ENCODE assay signal across 10 mouse cellular contexts in the genomic region with DNA sequence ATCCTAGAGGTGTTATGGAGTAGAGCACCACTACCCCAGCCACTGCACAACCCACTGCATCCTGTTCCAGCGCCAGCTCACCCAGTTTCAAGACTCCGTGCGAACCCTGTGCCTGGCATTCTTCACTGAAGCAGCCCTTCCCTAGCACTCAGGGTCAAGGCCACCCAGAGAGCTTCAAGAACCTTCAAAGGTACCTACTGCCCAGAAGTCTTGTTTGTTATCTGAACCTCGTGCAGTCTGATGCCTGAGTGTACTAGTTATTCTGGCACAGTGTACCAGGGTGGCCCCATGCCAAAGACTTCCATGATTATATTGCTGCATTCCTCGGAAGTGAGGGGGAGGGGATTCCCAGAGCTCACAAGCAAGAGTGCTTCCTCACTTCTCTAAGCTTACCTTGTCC. TPM values are rescaled to one million over a fixed set of nuclear protein-coding genes. Genes with fewer than 3 reads are reported as not detected.
A peak's percentile ranks its signal among the peaks of the same experiment; 100 is the strongest.
DNase-seq lines count a peak whose midpoint lies in the region; ATAC-seq and TF ChIP-seq lines count a peak whose summit lies in the region.
"Had no signal": no experiment of that assay in that cellular context is flagged by ENCODE, and none has a peak within 500 bp of the region (broad histone marks: within the 10 kb centered on the region; RNA-seq: fewer than 3 reads in every experiment).

No protein-coding gene starts in this region.

- 0 out of 2 replicates have a peak, but pooled peaks cover 2% of the 10 kb centered on the region for H3K36me3 ChIP-seq in heart, embryonic 13.5 days
- H3K36me3 ChIP-seq in heart, embryonic 10.5 days = no peaks in the 10 kb centered on the region
- no peaks in the 10 kb centered on the region for H3K36me3 ChIP-seq in kidney, postnatal 0 days (ENCODE audit: insufficient read depth, low read length)
- H3K36me3 ChIP-seq in stomach, postnatal 0 days (ENCODE audit: control insufficient read depth, insufficient read depth, low read length) = no peaks in the 10 kb centered on the region
- H3K36me3 ChIP-seq in thymus, adult 2 months (ENCODE audit: control insufficient read depth, insufficient read depth, low read length) = no peaks in the 10 kb centered on the region

- peaks cover 10% of the 10 kb centered on the region for H3K27me3 ChIP-seq in heart, embryonic 13.5 days (replicated peaks)
- H3K27me3 ChIP-seq in heart, embryonic 10.5 days (ENCODE audit: insufficient read depth, poor library complexity, severe bottlenecking) = peaks cover 24% of the 10 kb centered on the region; the same call in 1 of the 2 replicates
- no peaks in the 10 kb centered on the region for H3K27me3 ChIP-seq in kidney, postnatal 0 days (ENCODE audit: insufficient read depth, low read length)
- no peaks in the 10 kb centered on the region for H3K27me3 ChIP-seq in stomach, postnatal 0 days (ENCODE audit: control insufficient read depth, insufficient read depth, low read length)
- no peaks in the 10 kb centered on the region for H3K27me3 ChIP-seq in thymus, adult 2 months (ENCODE audit: control insufficient read depth, insufficient read depth, low read length)

- H3K4me2 ChIP-seq in heart, embryonic 13.5 days = no peak overlapping the region
- no peak overlapping the region for H3K4me2 ChIP-seq in kidney, postnatal 0 days (ENCODE audit: low read length)
- no peak overlapping the region for H3K4me2 ChIP-seq in stomach, postnatal 0 days (replicated peaks; ENCODE audit: low read depth)

- no peak for DNase-seq in heart, embryonic 10.5 days (ENCODE audit: low spot score)
- peak; percentile 62 for DNase-seq in right cerebral cortex, postnatal 14 days
- DNase-seq in right cerebral cortex, adult 18-20 months = no peak
- peak; percentile 18 for DNase-seq in kidney, postnatal 0 days (ENCODE audit: low spot score)
- DNase-seq in stomach, postnatal 0 days (ENCODE audit: low spot score) = peak; percentile 64
- DNase-seq in thymus, adult 2 months = no peak
- DNase-seq in left cerebral cortex, adult 8-10 months (ENCODE audit: low spot score in 2 of 2) = no peak

- WGBS in heart, embryonic 13.5 days = 49% methylated on average over 5 of the region's 5 CpGs
- WGBS in heart, embryonic 10.5 days = 76% methylated on average over 5 of the region's 5 CpGs
- 56% methylated on average over 5 of the region's 5 CpGs for WGBS in kidney, postnatal 0 days
- WGBS in stomach, postnatal 0 days = 46% methylated on average over 5 of the region's 5 CpGs
- WGBS in thymus, adult 2 months = 80% methylated on average over 5 of the region's 5 CpGs

- no peak for TF ChIP-seq EP300 in stomach, postnatal 0 days (optimal IDR thresholded peaks at IDR 0.05)

- peaks cover 19% of the 10 kb centered on the region for H3K4me1 ChIP-seq in heart, embryonic 13.5 days
- peaks cover 4% of the 10 kb centered on the region; the same call in 1 of the 2 replicates for H3K4me1 ChIP-seq in heart, embryonic 10.5 days
- no peaks in the 10 kb centered on the region for H3K4me1 ChIP-seq in kidney, postnatal 0 days (replicated peaks; ENCODE audit: insufficient read depth, low read length)
- no peaks in the 10 kb centered on the region for H3K4me1 ChIP-seq in stomach, postnatal 0 days (replicated peaks; ENCODE audit: control insufficient read depth, insufficient read depth)
- no peaks in the 10 kb centered on the region for H3K4me1 ChIP-seq in thymus, adult 2 months (replicated peaks; ENCODE audit: control insufficient read depth, insufficient read depth, low read length)

- no peak for TF ChIP-seq CTCF in kidney, postnatal 0 days (IDR thresholded peaks at IDR 0.05; ENCODE audit: low read depth)
- no peak for TF ChIP-seq CTCF in stomach, postnatal 0 days (IDR thresholded peaks at IDR 0.05; ENCODE audit: low read depth)
- no peak for TF ChIP-seq CTCF in thymus, adult 2 months (IDR thresholded peaks at IDR 0.05; ENCODE audit: borderline replicate concordance, control insufficient read depth, extremely low read depth, insufficient read depth, low read length, poor library complexity)

- no peak for TF ChIP-seq POLR2A in thymus, adult 2 months (IDR thresholded peaks at IDR 0.05; ENCODE audit: control insufficient read depth, extremely low read depth, insufficient read depth, low read length, poor library complexity)

- H3K9me3 ChIP-seq in heart, embryonic 13.5 days = no peaks in the 10 kb centered on the region
- no peaks in the 10 kb centered on the region for H3K9me3 ChIP-seq in heart, embryonic 10.5 days
- H3K9me3 ChIP-seq in kidney, postnatal 0 days (replicated peaks; ENCODE audit: low read length) = no peaks in the 10 kb centered on the region
- no peaks in the 10 kb centered on the region for H3K9me3 ChIP-seq in stomach, postnatal 0 days (ENCODE audit: control insufficient read depth, low read length)

- H3K27ac ChIP-seq in heart, embryonic 13.5 days (replicated peaks) = 0 out of 2 replicates have a peak overlapping the region, but pooled peaks have one; percentile 20
- H3K27ac ChIP-seq in heart, embryonic 10.5 days = no peak overlapping the region
- no peak overlapping the region for H3K27ac ChIP-seq in kidney, postnatal 0 days
- H3K27ac ChIP-seq in stomach, postnatal 0 days (replicated peaks) = no peak overlapping the region
- no peak overlapping the region for H3K27ac ChIP-seq in thymus, adult 2 months (ENCODE audit: control insufficient read depth, insufficient read depth, low read length)

- H3K9ac ChIP-seq in heart, embryonic 13.5 days = no peak overlapping the region
- no peak overlapping the region for H3K9ac ChIP-seq in kidney, postnatal 0 days (ENCODE audit: low read depth, low read length)
- no peak overlapping the region for H3K9ac ChIP-seq in stomach, postnatal 0 days (ENCODE audit: low read length)

- no peak overlapping the region for H3K4me3 ChIP-seq in heart, embryonic 13.5 days
- H3K4me3 ChIP-seq in heart, embryonic 10.5 days = no peak overlapping the region
- no peak overlapping the region for H3K4me3 ChIP-seq in kidney, postnatal 0 days (replicated peaks; ENCODE audit: low read depth, low read length)
- no peak overlapping the region for H3K4me3 ChIP-seq in stomach, postnatal 0 days (ENCODE audit: low read depth, low read length)
- no peak overlapping the region for H3K4me3 ChIP-seq in thymus, adult 2 months (ENCODE audit: control insufficient read depth, insufficient read depth, low read length)

- ATAC-seq in heart, embryonic 13.5 days (ENCODE audit: extremely low read depth, insufficient number of reproducible peaks, low FRiP score, low TSS enrichment) = no peak
- ATAC-seq in kidney, postnatal 0 days (replicated peaks; ENCODE audit: low FRiP score, low read depth) = no peak
- ATAC-seq in stomach, postnatal 0 days (ENCODE audit: low FRiP score, low TSS enrichment) = peak; percentile 58

RNA-seq across cellular contexts. Expression of a gene that starts 38.1 kb away (rescaled TPM):
- 9.7 and 10.8 TPM in 2 replicates for polyA plus RNA-seq in heart, embryonic 13.5 days (2015; fragmentation: Nextera tagmentation; extraction: Ambion mirVana)
- polyA plus RNA-seq in heart, embryonic 10.5 days (2016; fragmentation: Nextera tagmentation; extraction: Ambion mirVana) = 5.1 and 5.4 TPM in 2 replicates
- polyA plus RNA-seq in kidney, postnatal 0 days (2015; fragmentation: Nextera tagmentation; extraction: Ambion mirVana) = 3.7 and 4.8 TPM in 2 replicates
- polyA plus RNA-seq in stomach, postnatal 0 days (2015; fragmentation: Nextera tagmentation; extraction: Ambion mirVana) = 7.7 and 9.6 TPM in 2 replicates
- polyA plus RNA-seq in thymus, adult 2 months (2012; rRNA removed) = 1.8 and 2.0 TPM in 2 replicates
- total RNA-seq in left cerebral cortex, adult 8-10 months (2022) = 100 to 1,000 TPM; 755 to 840 (median 807) TPM
- total RNA-seq: common myeloid progenitor, adult 5-6 weeks had no signal

RNA-seq across cellular contexts. Expression of a gene that starts 57.6 kb away (rescaled TPM):
- polyA plus RNA-seq in heart, embryonic 13.5 days (2015; fragmentation: Nextera tagmentation; extraction: Ambion mirVana) = not detected in 2 replicates
- polyA plus RNA-seq in heart, embryonic 10.5 days (2016; fragmentation: Nextera tagmentation; extraction: Ambion mirVana) = not detected in 2 replicates
- not detected in 2 replicates for polyA plus RNA-seq in kidney, postnatal 0 days (2015; fragmentation: Nextera tagmentation; extraction: Ambion mirVana)
- 0.12 TPM in 1 of 2 replicates, not detected in the other for polyA plus RNA-seq in stomach, postnatal 0 days (2015; fragmentation: Nextera tagmentation; extraction: Ambion mirVana)
- polyA plus RNA-seq in thymus, adult 2 months (2012; rRNA removed) = 0.19 and 0.42 TPM in 2 replicates
- total RNA-seq in left cerebral cortex, adult 8-10 months (2022) = not detected
- total RNA-seq: common myeloid progenitor, adult 5-6 weeks had no signal
- polyA plus RNA-seq: hindbrain, embryonic 11.5 days had no signal

Comparison
In these comparisons a context has a peak if more than half of its experiments do, and no peak if none do; other contexts are left out.
1. DNase-seq: peak in right cerebral cortex, postnatal 14 days (single experiment), kidney, postnatal 0 days (single experiment) and stomach, postnatal 0 days (single experiment); none in heart, embryonic 10.5 days (single experiment), right cerebral cortex, adult 18-20 months (single experiment), thymus, adult 2 months (single experiment) and left cerebral cortex, adult 8-10 months (0 of 2).